Mouse (Mus musculus) bone marrow macrophage, adult 2 months (primary cell): ENCODE results near the gene Dnase1l1.

Experiments
- CTCF ChIP-seq: IDR thresholded peaks from 2 replicates; pipeline ENCODE4 v1.5.1; 2012; ENCODE audit warnings: low read depth, mild to moderate bottlenecking, low read length, moderate library complexity
- POLR2A ChIP-seq: IDR thresholded peaks from 2 replicates; pipeline ENCODE4 v1.6.1; 2012; ENCODE audit warnings: mild to moderate bottlenecking, low read depth, low read length, borderline replicate concordance

DNA sequence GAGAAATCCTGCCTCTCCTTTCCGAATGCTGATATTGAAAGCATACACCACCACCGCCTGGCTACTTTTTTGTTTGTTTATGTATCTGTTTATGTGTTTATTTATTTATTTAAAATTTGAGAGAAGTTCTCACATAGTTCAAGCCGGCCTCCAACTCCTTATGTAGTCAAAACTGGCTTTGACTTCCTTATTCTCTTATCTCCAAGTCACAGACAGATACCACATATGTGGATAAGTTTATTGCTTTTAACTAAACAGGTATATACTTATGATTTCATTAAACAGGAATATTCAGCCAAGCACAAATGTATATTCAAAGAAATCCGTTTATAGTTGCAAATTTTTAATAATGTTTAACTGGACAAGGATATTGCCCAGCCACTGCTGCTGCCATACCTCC is 11.3 kb upstream of the Dnase1l1 start:
- TF ChIP-seq CTCF (no peak), POLR2A (no peak)
